Mouse (Mus musculus) stomach, embryonic 15.5 days (tissue): ENCODE results near the gene BC003965. TPM values are rescaled to one million over a fixed set of nuclear protein-coding genes. Genes with fewer than 3 reads are reported as not detected.

Source experiments
- polyA plus RNA-seq: library from polyadenylated mRNA; unstranded; fragments of >200 nt; fragmentation: Nextera tagmentation; extraction: Ambion mirVana; gene quantifications from 2 replicates; pipeline ENCODE4 v1.2.1, GENCODE M21; 2015

Gene BC003965
- polyA plus RNA-seq, 1 experiment from 2014 or later, result 35.5 TPM

Other genes with a start within 250 kb of the BC003965 start
- gene Mapk8ip3, start 247.6 kb upstream of the BC003965 start, polyA plus RNA-seq, result 29.2 and 31.3 TPM in 2 replicates
- 183 and 204 TPM in 2 replicates for gene Jpt2, start 223.9 kb upstream of the BC003965 start, polyA plus RNA-seq
- 7.1 and 7.6 TPM in 2 replicates for gene Cramp1l, start 168.8 kb upstream of the BC003965 start, polyA plus RNA-seq
- 18.9 and 21.6 TPM in 2 replicates for gene Ift140, start 168.5 kb upstream of the BC003965 start, polyA plus RNA-seq
- 23.5 and 23.7 TPM in 2 replicates for gene Tmem204, start 101.0 kb upstream of the BC003965 start, polyA plus RNA-seq
- 38.6 and 40.2 TPM in 2 replicates for gene Telo2, start 68.6 kb upstream of the BC003965 start, polyA plus RNA-seq
- gene Ptx4, start 63.8 kb upstream of the BC003965 start, polyA plus RNA-seq, result 0.12 and 0.36 TPM in 2 replicates
- gene Clcn7, start 51.2 kb upstream of the BC003965 start, polyA plus RNA-seq, result 18.1 and 21.1 TPM in 2 replicates
- gene Ccdc154, start 22.1 kb upstream of the BC003965 start, polyA plus RNA-seq, result 0.46 and 0.62 TPM in 2 replicates
- gene Gm38655, start 9.1 kb upstream of the BC003965 start, polyA plus RNA-seq, result 4.3 and 8.4 TPM in 2 replicates
- gene Unkl, start 3.8 kb downstream of the BC003965 start, polyA plus RNA-seq, result 7.2 TPM in 2 replicates
- gene Gnptg, start 55.6 kb downstream of the BC003965 start, polyA plus RNA-seq, result 41.9 and 44.2 TPM in 2 replicates
- gene Tsr3, start 55.6 kb downstream of the BC003965 start, polyA plus RNA-seq, result 42.8 and 43.1 TPM in 2 replicates
- gene Baiap3, start 71.8 kb downstream of the BC003965 start, polyA plus RNA-seq, result 3.3 and 7.2 TPM in 2 replicates
- gene Ube2i, start 90.1 kb downstream of the BC003965 start, polyA plus RNA-seq, result 503 and 542 TPM in 2 replicates
- 1.8 TPM in 2 replicates for gene Prss34, start 113.8 kb downstream of the BC003965 start, polyA plus RNA-seq
- not detected in 2 replicates for gene Prss28, start 124.1 kb downstream of the BC003965 start, polyA plus RNA-seq
- not detected in 2 replicates for gene Prss29, start 134.1 kb downstream of the BC003965 start, polyA plus RNA-seq
- 0.24 and 0.64 TPM in 2 replicates for gene Tpsab1, start 161.0 kb downstream of the BC003965 start, polyA plus RNA-seq
- 10.4 and 14.3 TPM in 2 replicates for gene Tpsb2, start 181.8 kb downstream of the BC003965 start, polyA plus RNA-seq
- gene Tpsg1, start 184.7 kb downstream of the BC003965 start, polyA plus RNA-seq, result 3.5 and 4.7 TPM in 2 replicates
- 5.1 and 5.6 TPM in 2 replicates for gene Cacna1h, start 249.2 kb downstream of the BC003965 start, polyA plus RNA-seq